Mouse (Mus musculus): ENCODE measurements around the gene Fbxw5.

- no peak for TF ChIP-seq POLR2A (IDR thresholded peaks at IDR 0.05; ENCODE audit: low read depth, low read length)
- peak; percentile 63; the same call in 1 of the 2 replicates for TF ChIP-seq CTCF (IDR thresholded peaks at IDR 0.05; ENCODE audit: extremely low read depth, insufficient read length, insufficient replicate concordance, low read depth, low read length)
Observed at GRCm38 (mm10) chr2:25551186-25551585, 50.6 kb downstream of the Fbxw5 start.
